Mouse (Mus musculus) liver, adult 2 months (tissue): ENCODE measurements around the gene Cdiptos.

Experiments used
- CTCF ChIP-seq: fragments of 200-500 bp; IDR thresholded peaks from 2 replicates; pipeline ENCODE4 v1.5.1; 2011; ENCODE audit warnings: low read depth, low read length, control low read depth
- POLR2A ChIP-seq: fragments of 200-500 bp; IDR thresholded peaks from 2 replicates; pipeline ENCODE4 v1.6.1; 2011; ENCODE audit warnings: low read length, control low read depth; ENCODE audit not compliant: insufficient read depth; ENCODE audit errors: extremely low read depth

DNA sequence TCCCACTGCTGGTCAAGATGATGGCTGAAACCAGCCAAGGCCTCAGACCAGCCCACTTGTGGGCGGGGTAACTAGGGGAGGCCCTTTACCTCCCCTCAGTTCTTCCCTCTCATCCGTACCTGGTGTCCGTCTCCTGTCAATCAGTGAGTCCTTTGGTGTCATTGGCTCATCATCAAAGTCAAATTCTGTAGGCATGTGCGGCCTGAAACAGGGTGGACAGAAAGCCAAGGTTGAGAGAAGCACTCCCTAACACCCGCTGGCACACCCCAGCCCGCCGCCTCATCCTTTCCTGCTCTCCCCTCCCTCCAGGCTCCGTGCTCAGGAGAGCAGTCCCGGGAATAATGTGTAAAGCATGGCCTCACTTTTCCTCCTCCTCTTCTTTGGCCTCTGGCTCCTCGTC lies 40.2 kb upstream of the Cdiptos start:
- TF ChIP-seq CTCF: no peak
- TF ChIP-seq POLR2A: no peak
